Mouse (Mus musculus) hindbrain, embryonic 15.5 days (tissue): ENCODE data around the gene Mrc2. TPM values are rescaled to one million over a fixed set of nuclear protein-coding genes. Genes with fewer than 3 reads are reported as not detected.

Experiments
- ATAC-seq: fragments of 200-750 bp; cut with Nextera tagmentation; 2 replicates; pipeline ENCODE4 v1.8.0; 2017; ENCODE audit warnings: low read depth, moderate number of reproducible peaks, moderate TSS enrichment; ENCODE audit not compliant: low FRiP score
- H3K27ac ChIP-seq: fragments of 300-500 bp; sonication (generic); replicated peaks from 2 replicates; pipeline ENCODE4 v1.5.1; 2015; ENCODE audit warnings: mild to moderate bottlenecking, inconsistent platforms
- H3K27me3 ChIP-seq: fragments of 300-500 bp; sonication (generic); 2 replicates; pipeline ENCODE4 v1.6.1; 2015; ENCODE audit warnings: control low read depth, inconsistent platforms
- H3K36me3 ChIP-seq: fragments of 300-500 bp; sonication (generic); 2 replicates; pipeline ENCODE4 v1.6.1; 2015; ENCODE audit warnings: control low read depth, inconsistent platforms
- H3K4me1 ChIP-seq: fragments of 300-500 bp; sonication (generic); replicated peaks from 2 replicates; pipeline ENCODE4 v1.6.1; 2015; ENCODE audit warnings: control low read depth, inconsistent platforms
- H3K4me2 ChIP-seq: fragments of 300-500 bp; sonication (generic); 2 replicates; pipeline ENCODE4 v1.6.1; 2015; ENCODE audit warnings: moderate library complexity, mild to moderate bottlenecking, inconsistent platforms
- H3K4me3 ChIP-seq: fragments of 300-500 bp; sonication (generic); 2 replicates; pipeline ENCODE4 v1.5.1; 2015; ENCODE audit warnings: mild to moderate bottlenecking, inconsistent platforms
- H3K9ac ChIP-seq: fragments of 300-500 bp; sonication (generic); 2 replicates; pipeline ENCODE4 v1.6.1; 2015; ENCODE audit warnings: inconsistent platforms
- H3K9me3 ChIP-seq: fragments of 300-500 bp; sonication (generic); 2 replicates; pipeline ENCODE4 v1.6.1; 2016; ENCODE audit warnings: control low read depth, inconsistent platforms
- WGBS: fragments of 180-500 bp; shearing (Covaris S2); methylation state at CpG from one replicate; pipeline ENCODE4 v1.1.7; 2015; 5-methylcytosine and 5-hydroxymethylcytosine counted together
- polyA plus RNA-seq: library from polyadenylated mRNA; unstranded; fragments of >200 nt; fragmentation: Nextera tagmentation; extraction: Ambion mirVana; gene quantifications from 2 replicates; pipeline ENCODE4 v1.2.1, GENCODE M21; 2015

The Mrc2 gene
- polyA plus RNA-seq, 1 experiment from 2014 or later: 5.8 TPM

GRCm38 (mm10) chr11:105312311-105312942 lies 20.0 kb downstream of the Mrc2 start:
- Histone ChIP-seq H3K36me3 (no peaks in the 10 kb centered on the region), H3K4me2 (no peak overlapping the region), H3K27me3 (no peaks in the 10 kb centered on the region), H3K9me3 (no peaks in the 10 kb centered on the region), H3K9ac (no peak overlapping the region), H3K27ac (peak overlapping the region; percentile 17; the same call in 1 of the 2 replicates), H3K4me3 (no peak overlapping the region), H3K4me1 (peaks cover 37% of the 10 kb centered on the region)
- ATAC-seq: peak; percentile 5; the same call in 1 of the 2 replicates
- WGBS: 61% methylated on average over 12 of the region's 12 CpGs

GRCm38 (mm10) chr11:105312972-105313632 lies 20.7 kb downstream of the Mrc2 start:
- H3K27ac ChIP-seq: peak overlapping the region; percentile 17; the same call in 1 of the 2 replicates
- no peaks in the 10 kb centered on the region for H3K27me3 ChIP-seq
- 35% methylated on average over 10 of the region's 10 CpGs for WGBS
- H3K4me1 ChIP-seq: peaks cover 37% of the 10 kb centered on the region
- no peaks in the 10 kb centered on the region for H3K36me3 ChIP-seq
- peak; percentile 49; the same call in 1 of the 2 replicates for ATAC-seq
- H3K4me2 ChIP-seq: no peak overlapping the region
- H3K4me3 ChIP-seq: no peak overlapping the region
- H3K9ac ChIP-seq: no peak overlapping the region
- H3K9me3 ChIP-seq: no peaks in the 10 kb centered on the region

GRCm38 (mm10) chr11:105313633-105314014 lies 21.2 kb downstream of the Mrc2 start:
- Histone ChIP-seq H3K27ac (peak overlapping the region; percentile 16; the same call in 1 of the 2 replicates), H3K4me2 (no peak overlapping the region), H3K9ac (no peak overlapping the region), H3K4me3 (no peak overlapping the region), H3K36me3 (no peaks in the 10 kb centered on the region), H3K27me3 (no peaks in the 10 kb centered on the region), H3K9me3 (no peaks in the 10 kb centered on the region), H3K4me1 (peaks cover 37% of the 10 kb centered on the region)
- 25% methylated on average over 8 of the region's 8 CpGs for WGBS
- ATAC-seq: no peak

GRCm38 (mm10) chr11:105315296-105315695 lies 22.9 kb downstream of the Mrc2 start:
- WGBS: 57% methylated on average over 8 of the region's 8 CpGs
- Histone ChIP-seq H3K9ac (no peak overlapping the region), H3K27me3 (no peaks in the 10 kb centered on the region), H3K4me3 (no peak overlapping the region), H3K36me3 (no peaks in the 10 kb centered on the region), H3K9me3 (no peaks in the 10 kb centered on the region), H3K27ac (no peak overlapping the region), H3K4me2 (no peak overlapping the region), H3K4me1 (peaks cover 37% of the 10 kb centered on the region)
- ATAC-seq: peak; percentile 39; the same call in 1 of the 2 replicates

DNA sequence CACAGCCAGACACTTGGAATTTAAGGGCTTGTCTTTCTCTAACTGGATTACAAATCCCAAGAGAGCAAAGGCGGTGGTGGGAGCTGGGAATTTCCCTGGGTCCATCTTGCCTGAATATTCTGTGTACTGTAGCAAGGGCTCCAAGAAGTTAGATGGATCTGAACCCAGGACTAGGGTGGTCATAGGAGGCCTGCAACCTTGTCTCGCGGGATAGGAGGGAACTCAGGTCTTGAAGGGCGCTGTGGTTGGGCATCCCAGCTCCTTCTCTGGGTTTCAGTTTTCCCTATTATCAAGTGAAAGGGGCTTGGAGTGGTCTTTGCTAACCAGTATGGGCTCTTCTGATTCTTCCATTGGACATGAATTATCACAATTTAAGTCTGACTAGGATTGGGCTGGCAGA lies 23.7 kb downstream of the Mrc2 start:
- Histone ChIP-seq H3K9ac (no peak overlapping the region), H3K4me2 (no peak overlapping the region), H3K36me3 (no peaks in the 10 kb centered on the region), H3K4me3 (no peak overlapping the region), H3K9me3 (no peaks in the 10 kb centered on the region), H3K4me1 (peaks cover 37% of the 10 kb centered on the region), H3K27ac (no peak overlapping the region), H3K27me3 (no peaks in the 10 kb centered on the region)
- WGBS: 100% methylated on average over 4 of the region's 4 CpGs
- no peak for ATAC-seq

GRCm38 (mm10) chr11:105317769-105318168 lies 25.3 kb downstream of the Mrc2 start:
- ATAC-seq: no peak
- no peaks in the 10 kb centered on the region for H3K36me3 ChIP-seq
- peaks cover 21% of the 10 kb centered on the region for H3K4me1 ChIP-seq
- H3K9me3 ChIP-seq: no peaks in the 10 kb centered on the region
- no peak overlapping the region for H3K4me3 ChIP-seq
- no peak overlapping the region for H3K4me2 ChIP-seq
- 95% methylated on average over 6 of the region's 6 CpGs for WGBS
- H3K27ac ChIP-seq: no peak overlapping the region
- no peak overlapping the region for H3K9ac ChIP-seq
- no peaks in the 10 kb centered on the region for H3K27me3 ChIP-seq

DNA sequence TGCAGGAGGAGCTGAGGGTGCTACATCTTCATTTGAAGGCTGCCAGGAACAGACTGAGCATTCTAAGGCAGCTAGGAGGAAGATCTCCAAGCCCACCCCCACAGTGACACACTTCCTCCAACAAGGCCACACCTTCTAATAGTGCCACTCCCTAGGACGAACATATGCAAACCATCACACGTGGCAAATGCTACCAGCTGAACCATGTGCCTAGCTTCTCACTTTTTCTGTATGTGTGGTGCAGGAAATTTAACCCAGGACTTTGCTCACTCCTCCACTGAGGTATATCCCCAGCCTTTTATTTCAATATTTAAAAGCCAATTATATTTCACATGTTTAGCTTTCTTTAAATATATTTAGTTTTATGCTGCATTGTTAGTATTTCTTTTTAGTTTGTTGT lies 28.6 kb downstream of the Mrc2 start:
- Histone ChIP-seq H3K4me3 (no peak overlapping the region), H3K36me3 (no peaks in the 10 kb centered on the region), H3K27ac (no peak overlapping the region), H3K9me3 (no peaks in the 10 kb centered on the region), H3K4me1 (no peaks in the 10 kb centered on the region), H3K27me3 (no peaks in the 10 kb centered on the region), H3K4me2 (no peak overlapping the region), H3K9ac (no peak overlapping the region)
- 93% methylated on average over 2 of the region's 2 CpGs for WGBS
- ATAC-seq: no peak

DNA sequence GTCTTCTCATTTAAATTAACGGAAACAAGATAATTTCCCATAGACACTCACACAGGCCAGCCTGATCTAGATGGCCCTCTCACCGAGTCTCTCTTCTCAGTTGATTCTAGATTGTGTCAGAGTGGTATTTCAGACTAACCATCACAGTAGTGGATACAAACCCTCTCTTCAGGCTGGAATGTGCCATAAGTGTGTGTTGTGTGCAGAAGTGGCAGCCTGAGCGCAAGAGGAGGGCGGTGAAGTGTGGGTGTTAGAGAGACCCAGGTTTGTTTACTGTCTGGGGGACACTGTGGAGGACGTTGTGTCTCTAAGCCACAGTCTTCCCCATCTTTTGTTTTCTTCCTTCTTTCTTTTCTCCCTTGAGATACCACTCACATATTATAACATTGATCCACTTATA lies 31.1 kb downstream of the Mrc2 start:
- no peak for ATAC-seq

GRCm38 (mm10) chr11:105327101-105327500 lies 34.7 kb downstream of the Mrc2 start:
- no peak overlapping the region for H3K9ac ChIP-seq
- H3K36me3 ChIP-seq: no peaks in the 10 kb centered on the region
- H3K4me3 ChIP-seq: no peak overlapping the region
- H3K4me1 ChIP-seq: peaks cover 6% of the 10 kb centered on the region; the same call in 1 of the 2 replicates
- H3K9me3 ChIP-seq: no peaks in the 10 kb centered on the region
- no peak overlapping the region for H3K27ac ChIP-seq
- no peak for ATAC-seq
- 88% methylated on average over 3 of the region's 3 CpGs for WGBS
- H3K27me3 ChIP-seq: no peaks in the 10 kb centered on the region
- H3K4me2 ChIP-seq: no peak overlapping the region

More for the DNA sequence above, 31.1 kb downstream of the Mrc2 start:
- Histone ChIP-seq H3K4me3 (no peak overlapping the region), H3K27ac (no peak overlapping the region), H3K36me3 (no peaks in the 10 kb centered on the region), H3K4me2 (no peak overlapping the region), H3K4me1 (no peaks in the 10 kb centered on the region), H3K9ac (no peak overlapping the region), H3K27me3 (no peaks in the 10 kb centered on the region), H3K9me3 (no peaks in the 10 kb centered on the region)
- WGBS: 92% methylated on average over 5 of the region's 5 CpGs

DNA sequence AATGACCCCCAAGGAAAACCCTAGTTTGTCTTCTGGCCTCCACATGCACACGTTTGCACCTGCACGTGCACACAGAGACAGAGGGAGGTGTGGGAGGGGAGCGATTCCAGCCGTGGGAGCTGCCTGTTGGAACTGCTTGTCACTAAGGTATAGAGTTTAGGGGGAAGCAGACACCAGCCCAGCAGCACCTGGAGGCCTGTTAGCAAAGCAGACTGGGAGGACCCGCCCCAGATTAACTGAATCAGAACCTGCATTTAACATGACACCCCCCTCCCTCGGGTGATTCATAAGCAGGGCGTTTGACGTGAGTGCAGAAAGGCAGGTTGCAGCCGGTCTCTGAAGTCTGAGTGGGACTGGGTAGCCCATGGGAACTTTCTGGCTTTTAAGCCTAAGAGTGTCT lies 37.5 kb downstream of the Mrc2 start:
- H3K27me3 ChIP-seq: no peaks in the 10 kb centered on the region
- H3K36me3 ChIP-seq: no peaks in the 10 kb centered on the region
- H3K4me2 ChIP-seq: no peak overlapping the region
- 76% methylated on average over 9 of the region's 9 CpGs for WGBS
- peaks cover 9% of the 10 kb centered on the region; the same call in 1 of the 2 replicates for H3K4me1 ChIP-seq
- H3K4me3 ChIP-seq: no peak overlapping the region
- no peaks in the 10 kb centered on the region for H3K9me3 ChIP-seq
- no peak overlapping the region for H3K9ac ChIP-seq
- no peak for ATAC-seq
- H3K27ac ChIP-seq: no peak overlapping the region

- peaks cover 9% of the 10 kb centered on the region; the same call in 1 of the 2 replicates for H3K4me1 ChIP-seq
- no peaks in the 10 kb centered on the region for H3K9me3 ChIP-seq
- H3K27me3 ChIP-seq: no peaks in the 10 kb centered on the region
- no peak overlapping the region for H3K4me2 ChIP-seq
- 88% methylated on average over 3 of the region's 3 CpGs for WGBS
- no peaks in the 10 kb centered on the region for H3K36me3 ChIP-seq
- no peak overlapping the region for H3K4me3 ChIP-seq
- H3K9ac ChIP-seq: no peak overlapping the region
- no peak for ATAC-seq
- no peak overlapping the region for H3K27ac ChIP-seq
Measured at GRCm38 (mm10) chr11:105331129-105331528, 38.7 kb downstream of the Mrc2 start.

DNA sequence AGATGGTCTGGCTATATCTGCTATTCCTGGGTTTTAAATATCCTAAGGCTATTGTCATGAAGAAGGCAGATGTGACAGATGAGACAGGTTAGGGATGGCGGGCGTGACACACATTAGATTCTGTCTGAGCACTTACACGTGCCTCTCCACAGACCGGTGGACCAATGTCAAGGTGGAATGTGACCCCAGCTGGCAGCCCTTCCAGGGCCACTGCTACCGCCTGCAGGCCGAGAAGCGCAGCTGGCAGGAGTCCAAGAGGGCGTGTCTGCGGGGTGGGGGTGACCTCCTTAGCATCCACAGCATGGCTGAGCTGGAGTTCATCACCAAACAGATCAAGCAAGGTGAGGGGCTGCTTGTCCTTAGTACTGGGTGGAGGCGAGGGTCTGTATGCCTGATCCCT lies 39.3 kb downstream of the Mrc2 start:
- no peak overlapping the region for H3K9ac ChIP-seq
- 38% methylated on average over 10 of the region's 10 CpGs for WGBS
- ATAC-seq: no peak

More for the DNA sequence above, 39.3 kb downstream of the Mrc2 start:
- Histone ChIP-seq H3K36me3 (no peaks in the 10 kb centered on the region), H3K27me3 (no peaks in the 10 kb centered on the region), H3K4me1 (peaks cover 9% of the 10 kb centered on the region; the same call in 1 of the 2 replicates), H3K4me3 (no peak overlapping the region), H3K9me3 (no peaks in the 10 kb centered on the region), H3K4me2 (no peak overlapping the region), H3K27ac (no peak overlapping the region)
